Mouse (Mus musculus): ENCODE data around the gene Por.
A peak's percentile ranks its signal among the peaks of the same experiment; 100 is the strongest.

Por gene

DNA sequence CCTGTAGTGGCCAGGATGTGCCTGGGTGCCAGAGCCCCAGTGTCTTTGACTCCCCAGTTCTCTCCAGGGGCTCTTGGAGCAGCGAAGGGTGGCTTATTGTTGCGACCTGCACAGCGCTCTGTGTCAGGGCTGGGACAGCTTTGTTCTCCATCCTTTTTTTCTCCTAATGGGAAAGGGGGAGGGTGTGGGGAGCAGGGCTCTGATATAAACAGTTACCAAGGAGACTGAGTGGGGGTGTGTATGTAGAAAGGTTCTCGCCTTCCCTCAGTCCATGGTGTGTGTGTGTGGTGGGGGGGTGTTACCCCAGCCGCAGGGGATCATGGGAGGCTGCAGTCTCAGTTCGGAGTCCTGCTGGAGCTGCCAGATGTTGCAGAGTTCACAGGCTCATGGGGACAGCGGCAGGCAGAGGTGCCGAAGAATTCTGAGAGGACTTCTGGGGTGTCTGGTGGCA, 55.6 kb downstream of the Por start:
- no peak for DNase-seq (ENCODE audit: low read depth in 1 of 2, low spot score in 2 of 2)

DNA sequence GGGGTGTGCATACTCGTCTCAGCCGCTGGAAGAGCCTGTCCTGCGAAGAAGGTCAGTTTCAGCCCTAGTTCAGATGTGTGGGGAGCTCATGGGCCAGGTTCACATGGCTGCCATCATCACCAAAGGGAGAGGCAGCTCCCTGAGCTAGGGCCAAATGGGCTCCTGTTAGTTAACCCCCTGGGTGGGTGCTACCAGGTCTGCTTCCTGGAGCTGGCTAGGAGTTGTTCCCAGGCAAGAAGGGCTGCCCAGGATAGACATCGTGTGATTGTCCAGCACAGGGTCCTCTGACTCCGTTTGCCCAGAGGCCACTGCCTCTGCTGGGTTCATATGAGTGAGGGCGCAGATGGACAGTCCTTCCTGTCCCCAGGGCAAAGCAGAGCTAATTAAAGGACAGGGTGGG, 56.2 kb downstream of the Por start:
- no peak for DNase-seq (ENCODE audit: low read depth in 1 of 2, low spot score in 2 of 2)

DNA sequence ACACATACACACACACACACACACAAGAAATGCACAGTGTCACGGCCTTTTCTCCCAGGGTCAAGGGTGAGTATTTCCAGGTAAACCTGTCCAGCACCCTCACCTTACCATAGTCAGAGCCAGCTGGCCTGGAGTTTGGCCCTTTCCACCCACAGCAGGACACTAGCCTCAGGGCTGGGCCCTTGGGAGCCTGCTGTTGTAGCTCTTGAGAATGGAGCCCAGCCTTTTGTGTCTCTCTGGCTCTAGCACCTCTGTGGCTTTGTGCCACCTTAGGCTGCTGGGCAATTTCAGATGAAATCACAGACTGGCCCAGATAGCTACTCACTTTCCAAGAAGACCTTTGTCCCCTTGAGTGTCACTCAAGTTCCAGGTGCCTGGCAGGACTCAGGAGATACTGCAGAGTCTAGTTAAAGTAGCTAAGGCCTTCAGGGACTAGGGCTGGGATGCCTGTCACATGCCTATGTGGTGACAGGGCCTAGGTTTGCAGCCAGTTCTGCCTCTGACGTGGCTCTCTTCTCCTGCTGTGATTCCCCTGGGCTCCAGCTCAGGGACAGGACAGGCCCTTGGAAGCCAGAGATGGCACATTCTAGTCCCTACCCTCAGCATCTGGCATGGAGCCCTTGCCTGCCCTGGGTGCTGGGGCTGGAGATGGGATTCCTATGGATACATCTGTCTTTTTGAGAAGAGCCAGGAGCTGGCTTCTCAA, 57.0 kb downstream of the Por start:
- DNase-seq (ENCODE audit: low read depth in 1 of 2, low spot score in 2 of 2): no peak

DNA sequence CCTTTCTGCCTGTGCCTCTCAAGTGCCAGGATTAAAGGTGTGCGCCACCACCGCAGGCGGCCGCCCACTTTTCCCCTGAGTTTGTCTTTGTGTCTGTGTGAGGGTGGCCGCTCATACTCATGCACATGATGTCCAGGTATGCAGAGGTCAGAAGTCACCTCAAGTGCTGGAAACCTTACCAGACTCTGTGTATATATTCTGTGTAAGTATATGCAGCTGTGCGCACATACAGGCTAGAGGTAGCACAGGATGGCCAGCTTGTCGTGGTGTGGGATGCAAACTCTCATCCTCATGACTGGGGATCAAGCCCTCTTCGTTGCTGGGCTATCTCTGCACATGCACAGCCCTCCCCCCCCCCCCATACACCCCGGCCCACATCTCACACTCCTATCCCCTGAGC, 58.0 kb downstream of the Por start:
- DNase-seq (ENCODE audit: low read depth in 1 of 2, low spot score in 2 of 2): no peak

DNA sequence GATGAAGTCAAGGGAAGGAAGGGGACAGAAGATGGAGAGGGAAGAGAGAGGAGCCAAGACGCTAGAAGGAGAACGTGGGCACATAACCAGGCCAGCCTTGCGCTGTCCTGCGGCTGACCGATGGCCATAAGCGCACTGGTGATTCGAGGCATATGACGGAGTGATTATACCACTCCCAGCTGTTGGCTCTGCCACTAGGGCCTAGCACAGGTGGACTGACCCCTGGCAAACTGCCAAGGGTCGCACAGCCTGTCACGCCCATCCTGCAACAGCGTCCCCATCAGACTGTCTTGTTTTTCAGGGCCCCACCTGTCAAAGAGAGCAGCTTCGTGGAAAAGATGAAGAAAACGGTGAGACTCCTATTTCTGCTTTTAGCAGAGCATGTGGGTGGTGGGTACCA, 58.5 kb downstream of the Por start:
- no peak for DNase-seq (ENCODE audit: low read depth in 1 of 2, low spot score in 2 of 2)

DNA sequence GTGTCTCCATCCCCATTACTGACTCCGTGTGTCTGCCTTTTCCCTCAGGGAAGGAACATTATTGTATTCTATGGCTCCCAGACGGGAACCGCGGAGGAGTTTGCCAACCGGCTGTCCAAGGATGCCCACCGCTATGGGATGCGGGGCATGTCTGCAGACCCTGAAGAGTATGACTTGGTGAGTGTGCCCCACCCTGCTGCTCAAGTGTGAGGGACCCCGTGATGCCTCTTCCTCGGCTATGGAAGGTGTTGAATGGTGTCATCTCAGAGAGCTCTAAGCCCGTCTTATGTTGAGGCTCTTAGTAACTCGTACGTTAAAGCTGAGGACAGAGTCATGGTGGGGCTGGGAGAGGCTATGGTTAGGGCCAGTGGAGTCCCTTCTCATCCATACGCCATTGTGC, 59.5 kb downstream of the Por start:
- DNase-seq (ENCODE audit: low read depth in 1 of 2, low spot score in 2 of 2): no peak

DNA sequence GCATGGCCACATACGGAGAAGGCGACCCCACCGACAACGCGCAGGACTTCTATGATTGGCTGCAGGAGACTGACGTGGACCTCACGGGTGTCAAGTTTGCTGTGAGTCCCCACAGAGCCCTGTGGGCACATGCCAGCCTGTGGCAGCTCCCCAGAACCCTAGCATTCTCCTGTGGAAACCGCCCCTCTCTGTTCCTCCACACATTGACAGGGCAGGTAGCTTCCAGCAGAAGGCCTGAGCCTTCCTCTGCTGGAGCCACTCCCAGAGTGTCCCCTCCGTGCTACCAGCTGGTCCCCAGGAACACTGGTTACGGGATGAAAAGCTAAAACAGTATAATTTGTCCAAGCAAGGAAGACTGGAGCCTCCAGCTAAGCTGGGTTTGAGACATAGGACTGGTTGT, 60.4 kb downstream of the Por start:
- no peak for DNase-seq (ENCODE audit: low read depth in 1 of 2, low spot score in 2 of 2)

DNA sequence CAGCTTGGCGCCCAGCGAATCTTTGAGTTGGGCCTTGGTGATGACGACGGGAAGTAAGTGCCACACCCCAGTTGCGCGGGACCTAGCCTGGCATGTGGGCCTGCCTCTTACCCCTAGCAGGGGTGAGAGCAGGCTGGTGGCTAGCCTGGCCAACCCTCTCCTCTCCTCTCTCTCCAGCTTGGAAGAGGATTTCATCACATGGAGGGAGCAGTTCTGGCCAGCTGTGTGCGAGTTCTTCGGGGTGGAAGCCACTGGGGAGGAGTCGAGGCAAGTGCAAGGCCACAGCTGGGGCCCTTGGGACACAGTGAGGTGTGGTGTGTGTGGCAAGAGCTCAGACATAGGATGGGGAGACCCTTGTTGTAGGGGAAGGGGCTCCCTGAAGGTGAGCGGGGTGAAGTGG, 61.1 kb downstream of the Por start:
- no peak for DNase-seq (ENCODE audit: low read depth in 1 of 2, low spot score in 2 of 2)

DNA sequence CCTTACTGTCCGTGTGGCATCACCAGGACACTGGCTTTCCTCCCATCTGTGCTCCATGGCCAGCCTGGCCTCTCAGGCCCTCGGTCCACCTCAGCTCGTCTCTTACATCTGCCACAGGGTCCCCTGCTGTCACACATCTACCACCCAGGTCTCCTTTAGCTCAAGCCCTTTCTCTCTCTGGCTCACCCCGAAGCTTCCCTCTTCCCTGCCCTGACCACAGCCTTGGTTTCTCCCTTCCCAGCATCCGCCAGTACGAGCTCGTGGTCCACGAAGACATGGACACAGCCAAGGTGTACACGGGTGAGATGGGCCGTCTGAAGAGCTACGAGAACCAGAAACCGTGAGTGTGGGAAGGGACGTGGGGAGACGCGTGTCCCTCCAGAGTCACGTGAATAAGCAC, 61.5 kb downstream of the Por start:
- no peak for DNase-seq (ENCODE audit: low read depth in 1 of 2, low spot score in 2 of 2)

DNA sequence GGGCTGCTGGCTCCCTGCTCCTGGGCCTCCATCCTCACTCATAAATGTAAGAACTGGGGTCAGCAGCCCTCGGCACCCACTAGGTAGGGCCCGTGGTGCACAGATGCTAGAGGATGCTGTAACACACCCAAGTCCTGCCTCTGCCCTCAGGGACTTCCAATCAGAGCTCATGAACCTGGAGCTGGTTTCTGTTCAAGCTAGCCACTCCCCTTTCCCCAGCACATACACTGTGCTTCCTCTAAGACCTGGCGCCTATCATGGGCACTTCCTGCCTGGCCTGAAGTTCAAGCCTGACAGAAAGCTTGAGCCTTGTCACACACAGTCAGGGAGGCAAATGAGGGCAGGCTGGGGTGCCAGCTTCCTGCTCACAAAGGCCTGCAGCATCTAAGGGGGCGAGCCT, 63.2 kb downstream of the Por start:
- DNase-seq (ENCODE audit: low read depth in 1 of 2, low spot score in 2 of 2): no peak

DNA sequence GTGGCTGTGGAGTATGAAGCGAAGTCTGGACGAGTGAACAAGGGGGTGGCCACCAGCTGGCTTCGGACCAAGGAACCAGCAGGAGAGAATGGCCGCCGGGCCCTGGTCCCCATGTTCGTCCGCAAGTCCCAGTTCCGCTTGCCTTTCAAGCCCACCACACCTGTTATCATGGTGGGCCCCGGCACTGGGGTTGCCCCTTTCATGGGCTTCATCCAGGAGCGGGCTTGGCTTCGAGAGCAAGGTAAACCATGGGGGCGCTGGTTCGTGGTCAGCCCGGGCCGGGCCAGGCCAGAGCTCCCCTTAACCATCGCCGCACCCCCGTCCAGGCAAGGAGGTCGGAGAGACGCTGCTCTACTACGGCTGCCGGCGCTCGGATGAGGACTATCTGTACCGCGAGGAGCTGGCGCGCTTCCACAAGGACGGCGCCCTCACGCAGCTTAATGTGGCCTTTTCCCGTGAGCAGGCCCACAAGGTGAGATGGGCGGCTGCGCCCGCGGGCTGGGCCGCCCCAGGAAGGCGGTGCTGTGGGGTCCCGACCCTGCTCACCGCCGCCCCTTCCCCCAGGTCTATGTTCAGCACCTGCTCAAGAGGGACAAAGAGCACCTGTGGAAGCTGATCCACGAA, 64.3 kb downstream of the Por start:
- DNase-seq (ENCODE audit: low read depth in 1 of 2, low spot score in 2 of 2): no peak

DNA sequence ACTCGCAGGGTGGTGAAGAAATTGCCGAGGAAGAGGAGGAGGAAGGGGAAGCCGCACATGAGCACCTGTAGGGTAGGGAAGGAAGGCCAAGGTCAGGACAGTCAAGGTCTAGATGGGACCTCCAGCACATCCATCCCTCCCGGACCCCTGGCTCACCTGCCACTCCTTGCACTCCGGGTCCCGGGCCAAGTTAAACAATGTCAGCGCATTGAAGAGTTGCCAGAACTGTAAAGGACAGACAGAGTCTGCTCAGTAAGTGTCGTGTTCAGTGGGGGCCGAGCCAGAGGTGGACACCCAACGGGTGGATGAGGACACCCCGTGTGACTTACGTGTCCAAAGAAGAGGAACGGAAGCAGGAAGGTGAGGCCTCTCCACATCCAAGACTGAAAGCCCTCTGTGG, 65.9 kb downstream of the Por start:
- no peak for DNase-seq (ENCODE audit: low read depth in 1 of 2, low spot score in 2 of 2)

DNA sequence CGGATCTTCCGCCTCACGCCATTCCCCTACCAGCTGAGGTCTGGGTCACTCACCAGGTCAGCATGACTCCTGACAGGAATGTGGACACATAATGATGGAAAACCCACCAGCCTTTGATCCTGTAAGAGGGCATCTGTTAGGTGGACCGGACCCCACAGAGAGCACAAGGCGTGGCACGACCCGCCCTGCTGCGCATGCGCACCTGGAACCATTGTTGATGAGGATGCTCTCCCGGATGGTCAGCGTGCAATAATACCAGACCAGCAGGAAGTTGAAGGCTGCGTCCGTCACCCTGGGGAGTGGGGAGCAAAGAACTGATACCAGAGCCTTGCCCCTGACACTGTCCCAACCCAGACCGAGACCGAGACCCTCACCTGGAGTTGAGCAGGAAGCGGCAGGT, 66.7 kb downstream of the Por start:
- no peak for DNase-seq (ENCODE audit: low read depth in 1 of 2, low spot score in 2 of 2)

DNA sequence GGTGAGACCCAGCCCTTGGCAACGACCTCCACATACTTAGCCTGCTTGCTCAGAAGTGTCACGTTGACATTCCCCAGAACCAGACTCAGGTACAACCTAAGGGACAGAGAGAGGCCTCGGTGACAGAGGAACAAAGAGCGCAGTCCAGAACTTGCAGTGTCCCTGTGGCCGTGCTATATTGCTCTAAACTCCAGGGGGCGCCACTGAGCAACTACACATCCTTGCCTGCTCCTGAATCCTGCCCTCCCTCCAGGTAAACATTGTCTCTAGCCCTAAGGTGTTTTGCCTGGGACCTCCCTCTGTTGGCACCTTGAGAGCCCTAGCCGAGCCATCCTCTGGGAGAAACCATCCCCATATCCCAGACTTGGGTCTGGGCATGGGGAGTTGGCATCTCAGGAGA, 67.3 kb downstream of the Por start:
- DNase-seq (ENCODE audit: low read depth in 1 of 2, low spot score in 2 of 2): no peak

DNA sequence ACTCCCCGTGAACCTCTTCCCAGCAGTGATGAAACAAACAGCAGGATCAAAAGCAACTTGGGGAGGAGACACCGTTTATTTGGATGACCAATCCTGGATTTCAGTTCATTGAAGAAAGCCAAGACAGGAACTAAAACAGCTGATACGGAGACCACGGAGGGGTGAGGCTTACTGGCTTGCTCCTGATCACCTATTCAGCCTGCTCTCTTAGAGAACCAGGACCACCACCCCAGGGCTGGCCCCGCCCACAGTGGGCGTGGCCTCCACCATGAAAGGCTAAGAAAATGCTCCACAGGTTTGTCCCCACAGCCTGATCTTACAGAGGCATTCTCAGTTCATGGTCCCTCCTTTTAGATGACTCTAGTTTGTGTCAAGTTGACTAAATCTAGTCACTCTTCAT, 68.4 kb downstream of the Por start:
- DNase-seq (ENCODE audit: low read depth in 1 of 2, low spot score in 2 of 2): no peak

DNA sequence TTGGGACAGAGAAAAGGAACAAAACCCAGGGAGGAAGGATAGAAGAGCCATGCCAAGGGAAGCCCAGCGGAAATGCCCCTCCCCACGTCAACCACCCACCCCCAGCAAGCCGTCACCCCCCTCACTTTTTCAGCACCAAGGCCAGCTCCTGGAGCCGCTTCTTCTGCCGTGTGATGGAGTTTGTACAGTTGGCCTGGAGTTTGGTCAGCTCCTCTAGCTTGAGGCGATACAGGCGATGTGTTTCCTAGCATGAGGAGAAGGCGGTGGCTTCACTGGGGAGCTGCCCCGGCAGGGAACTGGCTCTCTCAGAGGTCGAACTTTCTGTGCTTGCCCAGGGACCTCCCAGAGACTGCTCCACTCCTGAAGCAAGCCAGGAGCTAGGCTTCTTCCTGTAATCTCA, 72.3 kb downstream of the Por start:
- DNase-seq (ENCODE audit: low read depth in 1 of 2, low spot score in 2 of 2): no peak

DNA sequence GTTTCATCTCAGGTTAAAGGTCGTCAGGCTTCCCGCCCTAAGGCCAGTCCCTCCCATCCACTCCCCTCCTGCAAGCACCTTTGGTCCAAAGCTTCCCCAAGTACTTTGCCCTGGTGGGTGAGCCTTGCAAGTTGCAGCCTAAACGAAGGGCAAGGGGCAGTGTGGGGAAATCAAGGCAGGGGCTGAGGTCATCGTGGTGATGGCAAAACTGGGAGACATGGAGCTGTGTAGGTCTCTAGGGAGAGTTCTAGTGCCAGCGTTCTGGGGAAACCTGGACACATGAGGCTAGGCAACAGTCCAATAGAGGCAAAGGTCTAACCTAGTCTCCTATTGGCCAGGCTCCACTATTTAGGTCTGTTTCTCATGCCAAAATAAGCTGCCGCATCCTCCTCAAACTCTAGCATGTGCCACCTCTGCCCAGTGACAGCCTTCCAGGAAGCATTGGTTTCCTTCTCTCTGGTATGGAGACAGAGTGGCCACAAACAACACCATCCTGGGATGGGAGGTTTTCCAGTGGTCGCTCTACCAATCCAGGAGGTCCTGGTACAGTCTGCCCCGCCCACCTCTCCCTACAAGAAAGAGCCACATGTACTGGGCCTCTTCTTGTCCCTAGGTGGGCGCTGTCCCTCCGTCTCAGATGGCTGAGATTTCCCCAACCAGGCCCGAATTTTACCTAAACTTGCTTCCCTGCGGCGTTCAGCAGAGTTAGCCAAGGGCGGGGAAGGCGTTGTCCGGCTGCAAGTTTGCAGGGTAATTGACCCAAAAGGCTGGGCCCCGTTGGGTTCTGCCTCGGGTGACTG, 73.3 kb downstream of the Por start:
- DNase-seq (ENCODE audit: low read depth in 1 of 2, low spot score in 2 of 2): no peak

DNA sequence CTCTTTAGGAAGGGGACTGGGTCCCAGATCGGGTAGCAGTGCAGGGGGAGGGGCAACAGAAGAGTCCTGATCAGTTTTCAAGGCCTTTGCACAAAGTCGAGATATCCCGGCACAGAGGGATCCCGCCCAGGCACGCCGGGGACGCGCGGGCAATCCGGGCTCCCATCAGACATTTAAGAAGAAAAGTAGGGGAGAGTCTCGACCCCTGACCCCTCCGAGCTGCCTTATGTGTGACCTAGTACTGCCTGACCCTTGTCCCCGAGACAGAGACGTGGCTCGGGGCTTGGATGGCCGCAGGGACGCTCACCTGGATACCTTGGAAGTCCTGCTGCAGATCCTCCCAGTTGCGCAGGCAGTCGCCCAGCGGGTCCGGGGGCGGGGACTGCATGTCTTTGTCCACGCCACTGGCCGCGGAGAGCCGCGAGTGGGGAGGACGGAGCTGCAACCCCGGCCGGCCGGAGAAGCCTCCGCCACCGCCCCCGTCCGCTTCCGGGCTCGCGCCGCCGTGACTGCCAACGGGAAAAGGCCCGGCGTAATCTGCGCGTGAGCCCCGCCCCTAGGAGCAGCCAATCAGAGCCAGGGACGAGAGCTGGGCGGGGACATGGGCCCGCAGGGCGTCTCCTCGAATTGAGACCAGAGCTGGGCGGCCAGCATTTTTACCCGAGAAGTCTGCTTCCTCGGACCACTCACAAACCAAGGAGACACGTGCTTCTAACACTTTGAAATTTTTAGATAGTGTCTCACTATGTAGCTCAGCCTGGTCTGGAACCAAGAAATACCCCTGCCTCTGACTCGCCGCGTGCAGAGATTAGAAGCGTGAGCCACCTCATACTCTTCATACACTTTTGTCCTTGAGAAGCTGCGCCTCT, 74.1 kb downstream of the Por start, which contains the start of gene Tmem120a:
Gene Tmem120a, minus strand, starts transcription at position 708 of the 869 bp plus-strand sequence.
- DNase-seq (ENCODE audit: low read depth in 1 of 2, low spot score in 2 of 2): peak; percentile 78 to 91

DNA sequence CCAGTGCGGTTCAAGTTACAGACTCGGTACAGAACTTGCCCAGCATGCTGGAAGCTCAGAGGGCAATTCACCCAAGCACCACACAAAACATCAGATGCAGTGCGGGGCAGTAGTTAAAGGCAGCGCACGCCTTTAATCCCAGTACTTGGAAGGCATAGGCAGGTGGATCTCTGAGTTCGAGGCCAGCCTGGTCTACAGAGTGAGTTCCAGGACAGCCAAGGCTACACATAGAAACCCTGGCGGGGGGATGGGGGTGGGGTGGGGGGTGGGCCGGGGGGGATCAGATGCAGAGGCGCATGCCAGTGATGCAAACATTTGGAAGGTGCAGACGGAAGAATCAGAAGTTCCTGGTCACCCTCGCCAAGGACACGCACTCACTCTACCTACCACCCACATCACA, 74.9 kb downstream of the Por start:
- DNase-seq (ENCODE audit: low read depth in 1 of 2, low spot score in 2 of 2): no peak

DNA sequence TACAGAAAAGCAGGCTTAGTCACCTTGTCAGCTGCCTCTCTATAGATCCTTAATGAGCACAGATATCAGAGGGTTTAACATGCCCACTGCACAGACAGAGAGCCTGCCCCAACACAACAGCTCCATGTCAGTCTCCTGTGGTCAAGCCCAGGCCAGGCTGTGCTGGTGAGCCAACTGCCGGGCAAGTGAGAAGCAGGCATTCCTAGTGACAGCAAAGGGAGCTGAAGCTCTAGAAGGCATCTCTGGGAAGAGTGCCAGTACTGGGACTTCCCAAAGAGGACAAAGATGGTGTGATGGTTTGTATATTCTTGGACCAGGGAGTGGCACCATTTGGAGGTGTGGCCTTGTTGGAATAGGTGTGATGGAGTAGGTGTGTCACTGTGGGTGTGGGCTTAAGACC, 81.2 kb downstream of the Por start:
- DNase-seq (ENCODE audit: low read depth in 1 of 2, low spot score in 2 of 2): no peak

DNA sequence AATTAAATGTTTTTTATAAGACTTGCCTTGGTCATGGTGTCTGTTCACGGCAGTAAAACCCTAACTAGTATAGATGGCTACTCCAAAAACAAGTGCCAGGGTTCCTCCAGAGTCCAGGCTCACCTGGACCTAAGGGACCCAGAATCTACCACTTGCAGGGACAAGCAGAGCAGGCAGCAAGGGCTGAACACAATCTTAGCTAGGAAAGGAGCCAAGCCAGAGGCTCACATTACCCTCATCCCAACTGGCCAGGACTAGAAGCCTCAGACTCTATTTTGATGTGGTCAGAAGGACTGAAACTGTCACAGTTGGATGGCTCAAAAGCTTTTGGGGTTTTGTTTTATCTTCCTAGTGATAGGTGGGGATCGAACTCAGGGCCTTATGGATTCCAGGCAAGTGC, 81.8 kb downstream of the Por start:
- no peak for DNase-seq (ENCODE audit: low read depth in 1 of 2, low spot score in 2 of 2)
